Mouse (Mus musculus): ENCODE measurements at regions not wholly inside any gene's neighbourhood (a gene's known extent, or its start where the extent isn't known, plus 50 kb on each side); places are given as distances from the start of the nearest gene placed in this dataset.
"Not testable (repeated sequence)": the region's sequence is repeated elsewhere in the genome, so short reads cannot be mapped to it uniquely, and the experiment has no call there.

GRCm38 (mm10) chr1:143319568-143319967 lies 320.9 kb upstream of the B3galt2 start:
- no peak overlapping the region for H3K4me3 ChIP-seq (replicated peaks; ENCODE audit: low read length)

GRCm38 (mm10) chr1:143351388-143351787 lies 289.1 kb upstream of the B3galt2 start:
- H3K4me1 ChIP-seq (replicated peaks; ENCODE audit: low read depth, low read length), result no peaks in the 10 kb centered on the region
- H3K36me3 ChIP-seq (ENCODE audit: insufficient read depth, low read length), result no peaks in the 10 kb centered on the region
- no peaks in the 10 kb centered on the region for H3K9me3 ChIP-seq (ENCODE audit: low read length)
- no peaks in the 10 kb centered on the region for H3K27me3 ChIP-seq (ENCODE audit: insufficient read depth, low read length)
- no peak for TF ChIP-seq POU5F1 (IDR thresholded peaks at IDR 0.05; ENCODE audit: borderline replicate concordance, low read length)
- no peak for TF ChIP-seq CTCF (conservative IDR thresholded peaks at IDR 0.05; ENCODE audit: low read length)
- no peak for TF ChIP-seq NANOG (IDR thresholded peaks at IDR 0.05; ENCODE audit: borderline replicate concordance, low read length)
- H3K4me3 ChIP-seq (replicated peaks; ENCODE audit: low read length), result no peak overlapping the region

More at GRCm38 (mm10) chr1:143319568-143319967, 320.9 kb upstream of the B3galt2 start:
- no peaks in the 10 kb centered on the region for H3K4me1 ChIP-seq (replicated peaks; ENCODE audit: low read depth, low read length)
- no peak for TF ChIP-seq NANOG (IDR thresholded peaks at IDR 0.05; ENCODE audit: borderline replicate concordance, low read length)
- no peak for TF ChIP-seq CTCF (conservative IDR thresholded peaks at IDR 0.05; ENCODE audit: low read length)
- TF ChIP-seq POU5F1 (IDR thresholded peaks at IDR 0.05; ENCODE audit: borderline replicate concordance, low read length), result no peak
- H3K36me3 ChIP-seq (ENCODE audit: insufficient read depth, low read length), result no peaks in the 10 kb centered on the region
- H3K27me3 ChIP-seq (ENCODE audit: insufficient read depth, low read length), result no peaks in the 10 kb centered on the region
- H3K9me3 ChIP-seq (ENCODE audit: low read length), result peaks cover 30% of the 10 kb centered on the region

- H3K36me3 ChIP-seq (ENCODE audit: insufficient read depth, low read length); H3K4me1 ChIP-seq (replicated peaks; ENCODE audit: low read depth, low read length); H3K27me3 ChIP-seq (ENCODE audit: insufficient read depth, low read length): not testable (repeated sequence)
Measured at GRCm38 (mm10) chr1:143360256-143360655, 280.2 kb upstream of the B3galt2 start.

GRCm38 (mm10) chr1:143391851-143392250 lies 248.6 kb upstream of the B3galt2 start:
- Histone ChIP-seq H3K27me3 (ENCODE audit: insufficient read depth, low read length) (no peaks in the 10 kb centered on the region), H3K4me3 (replicated peaks; ENCODE audit: low read length) (no peak overlapping the region), H3K4me1 (replicated peaks; ENCODE audit: low read depth, low read length) (no peaks in the 10 kb centered on the region), H3K9me3 (ENCODE audit: low read length) (peaks cover 7% of the 10 kb centered on the region), H3K36me3 (ENCODE audit: insufficient read depth, low read length) (no peaks in the 10 kb centered on the region)
- TF ChIP-seq CTCF (conservative IDR thresholded peaks at IDR 0.05; ENCODE audit: low read length) (no peak), NANOG (IDR thresholded peaks at IDR 0.05; ENCODE audit: borderline replicate concordance, low read length) (no peak), POU5F1 (IDR thresholded peaks at IDR 0.05; ENCODE audit: borderline replicate concordance, low read length) (no peak)

More at GRCm38 (mm10) chr1:143360256-143360655, 280.2 kb upstream of the B3galt2 start:
- not testable (repeated sequence) for H3K4me3 ChIP-seq (replicated peaks; ENCODE audit: low read length); H3K9me3 ChIP-seq (ENCODE audit: low read length)

Data from E14TG2a.4 (cell line).